Mouse (Mus musculus) R1 (cell line): ENCODE results near the gene Dhx57.

Experiments used
- DNase-seq: peaks from one replicate; pipeline ENCODE4 v3.0.0-alpha.2; 2018; ENCODE audit warnings: low read depth, low spot score

Gene Dhx57

DNA sequence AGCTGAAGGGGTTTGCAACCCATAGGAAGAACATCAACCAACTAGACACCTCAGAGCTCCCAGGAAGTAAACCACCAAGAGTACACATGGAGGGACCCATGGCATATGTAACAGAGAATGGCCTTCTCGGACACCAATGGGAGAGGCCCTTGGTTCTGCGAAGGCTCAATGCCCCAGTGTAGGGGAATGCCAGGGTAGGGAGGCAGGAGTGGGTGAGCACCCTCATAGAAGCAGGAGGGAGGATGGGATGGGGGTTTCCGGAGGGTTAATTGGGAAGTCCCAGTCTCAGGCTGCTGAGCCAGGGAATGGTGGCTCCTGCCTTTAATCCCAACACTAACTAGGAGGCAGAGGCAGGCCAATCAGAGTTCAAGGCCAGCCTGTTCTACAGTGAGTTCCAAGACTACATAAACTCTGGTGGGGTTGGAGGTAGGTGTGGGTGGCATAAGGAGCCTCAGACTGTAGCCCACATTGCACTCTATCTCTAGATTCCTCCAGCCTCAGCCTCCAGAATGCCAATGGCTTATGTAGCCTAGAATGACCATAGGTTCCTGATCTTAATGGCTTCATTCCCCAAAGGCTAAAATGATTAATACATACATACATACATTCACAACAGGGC lies 91.0 kb downstream of the Dhx57 start:
- DNase-seq: peak; percentile 44

DNA sequence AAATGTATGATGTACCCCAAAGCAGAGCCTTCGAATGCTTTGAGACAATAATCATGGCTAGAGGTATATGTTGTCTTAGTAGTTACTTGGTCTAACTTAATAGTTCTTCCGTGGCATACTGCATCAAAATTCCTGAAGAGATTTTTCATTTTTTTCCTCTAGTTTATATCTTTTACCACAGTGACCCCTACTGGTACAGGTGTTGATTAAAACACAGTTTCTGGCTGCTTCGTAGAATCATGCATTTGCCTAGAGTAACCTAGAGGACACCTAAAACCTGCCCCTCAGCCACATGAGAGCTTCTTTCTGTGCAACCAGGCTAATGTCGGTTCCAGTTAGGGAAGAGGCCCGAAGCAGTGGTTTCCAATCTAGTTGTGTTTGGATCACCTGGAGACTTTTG lies 97.2 kb downstream of the Dhx57 start:
- DNase-seq: peak; percentile 50
